8 mouse cellular contexts compared by ENCODE assay signal in genomic region chr12:72235621-72236351, GRCm38 (mm10). TPM values are rescaled to one million over a fixed set of nuclear protein-coding genes. Genes with fewer than 3 reads are reported as not detected.
DNase-seq lines count a peak whose midpoint lies in the region; ATAC-seq lines count a peak whose summit lies in the region.
"Had no signal": no experiment of that assay in that cellular context is flagged by ENCODE, and none has a peak within 500 bp of the region (broad histone marks: within the 10 kb centered on the region; RNA-seq: fewer than 3 reads in every experiment).

No protein-coding gene starts in this region.

- WGBS in hindbrain, embryonic 12.5 days, result 31% methylated on average over 12 of the region's 12 CpGs
- 19% methylated on average over 12 of the region's 12 CpGs for WGBS in neural tube, embryonic 12.5 days

- H3K9ac ChIP-seq in hindbrain, embryonic 12.5 days, result peak overlapping the region; percentile 80
- H3K9ac ChIP-seq in neural tube, embryonic 12.5 days, result peak overlapping the region; percentile 82

- peaks cover 7% of the 10 kb centered on the region for H3K27me3 ChIP-seq in hindbrain, embryonic 12.5 days
- H3K27me3 ChIP-seq in neural tube, embryonic 12.5 days (replicated peaks), result peaks cover 3% of the 10 kb centered on the region; the same call in 1 of the 2 replicates

- H3K36me3 ChIP-seq in hindbrain, embryonic 12.5 days, result no peaks in the 10 kb centered on the region
- no peaks in the 10 kb centered on the region for H3K36me3 ChIP-seq in neural tube, embryonic 12.5 days

- intact Hi-C loops in left cerebral cortex, postnatal 25 days (cut with DNase I), result loop anchor here (5.0 kb wide), 2 partner anchors 133 to 172 kb away; partner anchors contain the start of gene Rtn1

- H3K27ac ChIP-seq in hindbrain, embryonic 12.5 days, result peak overlapping the region; percentile 93
- H3K27ac ChIP-seq in neural tube, embryonic 12.5 days, result peak overlapping the region; percentile 88

- H3K4me1 ChIP-seq in hindbrain, embryonic 12.5 days, result peaks cover 24% of the 10 kb centered on the region
- peaks cover 16% of the 10 kb centered on the region for H3K4me1 ChIP-seq in neural tube, embryonic 12.5 days

- 0 out of 2 replicates have a peak, but pooled peaks have one; percentile 29 for ATAC-seq in hindbrain, embryonic 12.5 days (ENCODE audit: low FRiP score)
- ATAC-seq in neural tube, embryonic 12.5 days (ENCODE audit: low FRiP score, low read depth), result no peak

- no peaks in the 10 kb centered on the region for H3K9me3 ChIP-seq in hindbrain, embryonic 12.5 days (replicated peaks)
- no peaks in the 10 kb centered on the region for H3K9me3 ChIP-seq in neural tube, embryonic 12.5 days

- H3K4me2 ChIP-seq in hindbrain, embryonic 12.5 days (replicated peaks), result peak overlapping the region; percentile 63
- H3K4me2 ChIP-seq in neural tube, embryonic 12.5 days (replicated peaks), result peak overlapping the region; percentile 64

- peak overlapping the region; percentile 66 for H3K4me3 ChIP-seq in hindbrain, embryonic 12.5 days
- peak overlapping the region; percentile 64 for H3K4me3 ChIP-seq in neural tube, embryonic 12.5 days

- DNase-seq in left cerebral cortex, postnatal 25 days (ENCODE audit: low spot score in 2 of 2), result peak; percentile 59 to 65
- DNase-seq in left cerebral cortex, adult 11 months (ENCODE audit: low spot score), result no peak
- peak; percentile 69 to 71 for DNase-seq in cerebellum, postnatal 25 days
- DNase-seq in thymus, postnatal 36 days, result no peak
- DNase-seq in ovary, postnatal 14 days (ENCODE audit: low spot score), result no peak

RNA-seq across cellular contexts. Expression of gene Ccdc175, which starts 51.0 kb away (rescaled TPM):
- not detected for total RNA-seq in left cerebral cortex, postnatal 25 days (2021)
- polyA plus RNA-seq in hindbrain, embryonic 12.5 days (2016; fragmentation: Nextera tagmentation; extraction: Ambion mirVana), result 0.08 TPM in 1 of 2 replicates, not detected in the other
- polyA plus RNA-seq in neural tube, embryonic 12.5 days (2016; fragmentation: Nextera tagmentation; extraction: Ambion mirVana), result not detected in 2 replicates
- polyA plus RNA-seq: liver, embryonic 16.5 days had no signal

Comparison
In these comparisons a context has a peak if more than half of its experiments do, and no peak if none do; other contexts are left out.
1. DNase-seq: peak in left cerebral cortex, postnatal 25 days (2 of 2) and cerebellum, postnatal 25 days (2 of 2); none in left cerebral cortex, adult 11 months (single experiment), thymus, postnatal 36 days (0 of 2) and ovary, postnatal 14 days (single experiment).